Mouse (Mus musculus) intestine, postnatal 0 days (tissue): ENCODE data around the gene Slc12a5. TPM values are rescaled to one million over a fixed set of nuclear protein-coding genes. Genes with fewer than 3 reads are reported as not detected.

Experiments used
- ATAC-seq: fragments of 200-750 bp; cut with Nextera tagmentation; 2 replicates; pipeline ENCODE4 v1.8.0; 2017; ENCODE audit warnings: mild to moderate bottlenecking, moderate TSS enrichment, moderate library complexity
- H3K27ac ChIP-seq: fragments of 300-500 bp; sonication (generic); 2 replicates; pipeline ENCODE4 v1.5.1; 2014; ENCODE audit warnings: mild to moderate bottlenecking, low read depth, low read length, moderate library complexity
- H3K27me3 ChIP-seq: fragments of 300-500 bp; sonication (generic); replicated peaks from 2 replicates; pipeline ENCODE4 v1.6.1; 2014; ENCODE audit warnings: low read length, mixed read lengths; ENCODE audit not compliant: control insufficient read depth, insufficient read depth
- H3K36me3 ChIP-seq: fragments of 300-500 bp; sonication (generic); 2 replicates; pipeline ENCODE4 v1.6.1; 2014; ENCODE audit warnings: mild to moderate bottlenecking, moderate library complexity; ENCODE audit not compliant: control insufficient read depth, insufficient read depth
- H3K4me1 ChIP-seq: fragments of 300-500 bp; sonication (generic); replicated peaks from 2 replicates; pipeline ENCODE4 v1.6.1; 2014; ENCODE audit warnings: antibody characterized with exemption, low read length, mixed read lengths; ENCODE audit not compliant: control insufficient read depth, insufficient read depth
- H3K4me2 ChIP-seq: fragments of 300-500 bp; sonication (generic); replicated peaks from 2 replicates; pipeline ENCODE4 v1.6.1; 2014; ENCODE audit warnings: low read depth, mild to moderate bottlenecking, moderate library complexity
- H3K4me3 ChIP-seq: fragments of 300-500 bp; sonication (generic); 2 replicates; pipeline ENCODE4 v1.5.1; 2014; ENCODE audit warnings: low read depth, low read length
- H3K9ac ChIP-seq: fragments of 300-500 bp; sonication (generic); 2 replicates; pipeline ENCODE4 v1.6.1; 2014; ENCODE audit warnings: mild to moderate bottlenecking, low read depth, low read length
- H3K9me3 ChIP-seq: fragments of 300-500 bp; sonication (generic); 2 replicates; pipeline ENCODE4 v1.6.1; 2016; ENCODE audit warnings: mixed run types; ENCODE audit not compliant: control insufficient read depth
- CTCF ChIP-seq: sonication (generic); IDR thresholded peaks from 2 replicates; pipeline ENCODE4 v1.5.1; 2016; ENCODE audit warnings: low read depth, mild to moderate bottlenecking, control low read depth, antibody characterized with exemption, moderate library complexity
- WGBS: fragments of 180-500 bp; shearing (Covaris S2); extraction: QIAGEN DNeasy Blood & Tissue Kit; methylation state at CpG from one replicate; pipeline ENCODE4 v1.1.7; 2014; 5-methylcytosine and 5-hydroxymethylcytosine counted together
- polyA plus RNA-seq: library from polyadenylated mRNA; unstranded; fragments of >200 nt; fragmentation: Nextera tagmentation; extraction: Ambion mirVana; gene quantifications from 2 replicates; pipeline ENCODE4 v1.2.1, GENCODE M21; 2015

The Slc12a5 gene
- polyA plus RNA-seq, 1 experiment from 2014 or later, result 0.09 TPM

GRCm38 (mm10) chr2:164930706-164931581 lies 29.7 kb upstream of the Slc12a5 start:
- TF ChIP-seq CTCF, result no peak
- ATAC-seq, result no peak
- H3K4me3 ChIP-seq, result no peak overlapping the region
- H3K27me3 ChIP-seq, result no peaks in the 10 kb centered on the region
- no peak overlapping the region for H3K27ac ChIP-seq
- 48% methylated on average over 11 of the region's 11 CpGs for WGBS
- H3K9ac ChIP-seq, result no peak overlapping the region
- no peak overlapping the region for H3K4me2 ChIP-seq
- no peaks in the 10 kb centered on the region for H3K36me3 ChIP-seq
- no peaks in the 10 kb centered on the region for H3K9me3 ChIP-seq
- H3K4me1 ChIP-seq, result no peaks in the 10 kb centered on the region; the same call in 1 of the 2 replicates

GRCm38 (mm10) chr2:164933534-164933933 lies 27.1 kb upstream of the Slc12a5 start:
- no peak overlapping the region for H3K4me3 ChIP-seq
- no peaks in the 10 kb centered on the region for H3K36me3 ChIP-seq
- no peaks in the 10 kb centered on the region; the same call in none of the 2 replicates for H3K4me1 ChIP-seq
- no peak for TF ChIP-seq CTCF
- no peak overlapping the region for H3K9ac ChIP-seq
- 39% methylated on average over 10 of the region's 10 CpGs for WGBS
- peaks cover 13% of the 10 kb centered on the region; the same call in 1 of the 2 replicates for H3K27me3 ChIP-seq
- no peak for ATAC-seq
- H3K27ac ChIP-seq, result no peak overlapping the region
- H3K4me2 ChIP-seq, result no peak overlapping the region
- no peaks in the 10 kb centered on the region for H3K9me3 ChIP-seq

DNA sequence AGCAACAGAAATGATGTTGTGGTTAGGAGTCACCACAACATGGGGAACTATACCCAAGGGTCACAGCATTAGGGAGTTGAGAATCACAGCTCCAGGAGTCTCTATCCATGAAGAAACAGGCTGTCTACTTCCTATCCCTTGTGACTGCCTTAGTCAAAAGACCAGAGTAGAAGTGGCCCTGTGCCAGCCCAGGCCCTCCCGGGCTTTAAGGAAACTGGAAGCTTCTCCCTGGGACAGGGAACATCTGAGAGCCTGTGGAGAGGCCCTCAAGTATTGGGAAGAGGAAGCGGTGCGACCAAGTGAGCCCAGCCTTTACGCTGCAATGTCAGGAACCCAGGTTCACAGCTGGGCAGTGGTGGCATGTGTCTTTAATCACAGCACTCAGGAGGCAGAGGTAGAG lies 24.6 kb upstream of the Slc12a5 start:
- Histone ChIP-seq H3K9me3 (no peaks in the 10 kb centered on the region), H3K27me3 (peaks cover 21% of the 10 kb centered on the region), H3K27ac (no peak overlapping the region), H3K4me1 (no peaks in the 10 kb centered on the region; the same call in 1 of the 2 replicates), H3K4me3 (no peak overlapping the region), H3K4me2 (no peak overlapping the region), H3K36me3 (no peaks in the 10 kb centered on the region), H3K9ac (no peak overlapping the region)
- WGBS, result 52% methylated on average over 4 of the region's 4 CpGs
- ATAC-seq, result no peak
- no peak for TF ChIP-seq CTCF

- no peak for TF ChIP-seq CTCF
- H3K9ac ChIP-seq, result peak overlapping the region; percentile 40; the same call in 1 of the 2 replicates
- H3K36me3 ChIP-seq, result no peaks in the 10 kb centered on the region
- peak overlapping the region; percentile 66 for H3K4me2 ChIP-seq
- H3K4me1 ChIP-seq, result no peaks in the 10 kb centered on the region; the same call in 1 of the 2 replicates
- ATAC-seq, result peak; percentile 46; the same call in 1 of the 2 replicates
- H3K27me3 ChIP-seq, result peaks cover 21% of the 10 kb centered on the region
- H3K27ac ChIP-seq, result no peak overlapping the region
- H3K4me3 ChIP-seq, result peak overlapping the region; percentile 37
- H3K9me3 ChIP-seq, result no peaks in the 10 kb centered on the region
- 4% methylated on average over 39 of the region's 39 CpGs for WGBS
These were observed 22.2 kb upstream of the Slc12a5 start for GRCm38 (mm10) chr2:164938146-164939091.

DNA sequence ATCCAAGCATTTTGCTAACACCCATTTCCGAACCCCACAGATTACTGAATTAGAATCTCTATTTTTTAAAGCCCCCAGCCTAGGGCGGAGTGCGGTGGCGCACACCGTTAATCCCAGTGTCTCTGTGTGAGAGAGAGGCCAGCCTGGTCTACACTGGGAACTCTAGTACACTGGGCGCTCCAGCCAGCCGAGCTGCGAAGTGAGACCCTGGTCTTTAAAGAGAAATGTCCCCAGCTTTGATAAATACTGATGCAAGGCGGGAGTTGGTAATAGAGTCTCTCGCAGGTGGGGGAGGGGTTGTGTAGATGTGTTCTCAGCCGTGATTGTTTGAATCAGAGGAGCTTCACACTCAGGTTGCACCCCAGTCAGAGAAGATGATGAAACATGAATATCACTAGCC lies 21.5 kb upstream of the Slc12a5 start:
- no peak for TF ChIP-seq CTCF
- Histone ChIP-seq H3K4me3 (peak overlapping the region; percentile 37), H3K9me3 (no peaks in the 10 kb centered on the region), H3K36me3 (no peaks in the 10 kb centered on the region), H3K9ac (no peak overlapping the region), H3K4me1 (no peaks in the 10 kb centered on the region; the same call in 1 of the 2 replicates), H3K4me2 (peak overlapping the region; percentile 66), H3K27ac (no peak overlapping the region), H3K27me3 (peaks cover 21% of the 10 kb centered on the region)
- WGBS, result 8% methylated on average over 11 of the region's 11 CpGs
- ATAC-seq, result no peak
